Mouse (Mus musculus): Measurements from ENCODE around the gene Upk1a. TPM values are rescaled to one million over a fixed set of nuclear protein-coding genes. Genes with fewer than 3 reads are reported as not detected.

The Upk1a gene
- polyA plus RNA-seq, 1 experiment from 2014 or later = 0.09 TPM

DNA sequence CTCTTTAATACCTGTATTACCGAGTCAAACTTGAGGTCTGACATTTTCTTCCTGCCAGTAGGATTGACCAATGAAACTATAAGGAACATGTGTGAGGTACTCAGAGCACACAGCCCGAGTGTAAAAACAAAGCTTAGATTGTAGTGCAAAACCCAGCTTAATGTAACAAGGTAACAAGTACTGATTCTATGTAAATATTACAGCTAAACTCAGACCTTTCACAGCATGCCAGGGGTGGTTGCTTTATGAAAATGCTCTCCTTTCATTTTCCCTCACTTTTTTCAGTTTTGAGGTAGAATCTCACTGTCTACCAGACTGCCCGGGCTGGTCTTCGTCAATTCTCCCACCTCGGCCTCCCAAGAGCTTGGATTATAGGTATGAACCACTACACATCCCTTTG is 16.6 kb downstream of the Upk1a start:
- no peaks in the 10 kb centered on the region for H3K27me3 ChIP-seq (ENCODE audit: control insufficient read depth, insufficient read depth, low read depth, low read length)
- H3K9ac ChIP-seq (ENCODE audit: low read depth, low read length) = no peak overlapping the region
- H3K4me2 ChIP-seq (ENCODE audit: low read depth, low read length) = no peak overlapping the region
- no peak overlapping the region for H3K27ac ChIP-seq (ENCODE audit: low read length)
- H3K4me3 ChIP-seq (ENCODE audit: low read depth, low read length) = no peak overlapping the region
- no peak for ATAC-seq (ENCODE audit: low read depth)
- H3K4me1 ChIP-seq (ENCODE audit: control insufficient read depth, low read depth, low read length) = peaks cover 12% of the 10 kb centered on the region
- H3K9me3 ChIP-seq (replicated peaks; ENCODE audit: control insufficient read depth, low read length) = no peaks in the 10 kb centered on the region
- 64% methylated on average over 5 of the region's 5 CpGs for WGBS (ENCODE audit: insufficient replicate concordance)
- H3K36me3 ChIP-seq (ENCODE audit: control insufficient read depth, insufficient read depth) = no peaks in the 10 kb centered on the region

GRCm38 (mm10) chr7:30594510-30595024 is 18.1 kb downstream of the Upk1a start:
- ATAC-seq (ENCODE audit: low read depth) = no peak
- Histone ChIP-seq H3K4me3 (ENCODE audit: low read depth, low read length) (no peak overlapping the region), H3K4me2 (ENCODE audit: low read depth, low read length) (no peak overlapping the region), H3K9ac (ENCODE audit: low read depth, low read length) (no peak overlapping the region), H3K9me3 (replicated peaks; ENCODE audit: control insufficient read depth, low read length) (no peaks in the 10 kb centered on the region), H3K4me1 (ENCODE audit: control insufficient read depth, low read depth, low read length) (peaks cover 9% of the 10 kb centered on the region), H3K27ac (ENCODE audit: low read length) (no peak overlapping the region), H3K27me3 (ENCODE audit: control insufficient read depth, insufficient read depth, low read depth, low read length) (no peaks in the 10 kb centered on the region), H3K36me3 (ENCODE audit: control insufficient read depth, insufficient read depth) (no peaks in the 10 kb centered on the region)
- 49% methylated on average over 4 of the region's 4 CpGs for WGBS (ENCODE audit: insufficient replicate concordance)

DNA sequence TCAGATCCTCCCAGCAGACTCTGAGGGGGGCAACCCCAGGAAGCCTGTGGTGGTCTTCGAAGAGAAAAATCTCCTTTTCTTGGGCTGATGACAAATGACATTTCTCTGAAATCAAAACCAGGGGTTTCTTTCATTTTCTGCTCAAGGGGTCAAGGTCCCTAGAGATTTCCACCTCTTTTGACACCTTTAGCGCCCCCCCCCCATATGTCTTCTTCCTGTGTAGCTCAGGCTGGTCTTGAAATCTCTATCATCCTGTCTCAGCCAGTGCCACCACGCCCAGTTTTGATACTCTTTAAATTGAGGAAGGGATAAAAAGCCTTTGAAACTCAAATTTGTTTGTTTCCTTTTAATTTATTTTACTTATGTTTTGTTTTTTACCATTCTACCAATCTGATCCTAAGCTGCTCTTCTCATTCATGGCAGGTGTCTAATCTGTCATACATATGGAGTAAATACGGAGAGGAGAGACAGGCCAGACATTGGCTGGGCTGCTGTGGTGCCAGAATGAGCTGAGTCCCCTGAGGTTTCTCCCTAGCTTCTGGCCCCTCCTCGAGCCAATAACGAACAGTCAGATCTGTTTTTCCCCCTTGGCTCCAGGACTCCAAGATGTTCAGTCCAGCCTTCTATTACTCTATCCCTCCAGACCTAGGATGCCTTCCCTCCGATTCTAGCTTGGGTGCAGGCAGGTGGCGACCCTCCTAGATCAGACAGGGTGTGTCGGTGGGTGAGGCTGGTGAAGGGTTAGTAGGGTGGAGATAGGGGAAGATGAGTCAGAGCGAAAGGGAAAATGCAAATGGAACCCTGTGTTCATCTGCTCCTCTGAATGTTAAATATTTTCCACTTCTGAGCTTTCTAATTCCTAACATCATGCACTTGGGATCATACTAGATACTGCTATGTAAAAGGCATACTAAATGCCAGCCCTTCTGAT is 18.8 kb downstream of the Upk1a start:
- no peaks in the 10 kb centered on the region for H3K9me3 ChIP-seq (replicated peaks; ENCODE audit: control insufficient read depth, low read length)
- H3K9ac ChIP-seq (ENCODE audit: low read depth, low read length) = no peak overlapping the region
- WGBS (ENCODE audit: insufficient replicate concordance) = 52% methylated on average over 10 of the region's 10 CpGs
- H3K36me3 ChIP-seq (ENCODE audit: control insufficient read depth, insufficient read depth) = no peaks in the 10 kb centered on the region
- no peaks in the 10 kb centered on the region for H3K27me3 ChIP-seq (ENCODE audit: control insufficient read depth, insufficient read depth, low read depth, low read length)
- H3K4me3 ChIP-seq (ENCODE audit: low read depth, low read length) = no peak overlapping the region
- H3K4me2 ChIP-seq (ENCODE audit: low read depth, low read length) = no peak overlapping the region
- no peak for ATAC-seq (ENCODE audit: low read depth)
- H3K4me1 ChIP-seq (ENCODE audit: control insufficient read depth, low read depth, low read length) = peaks cover 10% of the 10 kb centered on the region
- no peak overlapping the region for H3K27ac ChIP-seq (ENCODE audit: low read length)

DNA sequence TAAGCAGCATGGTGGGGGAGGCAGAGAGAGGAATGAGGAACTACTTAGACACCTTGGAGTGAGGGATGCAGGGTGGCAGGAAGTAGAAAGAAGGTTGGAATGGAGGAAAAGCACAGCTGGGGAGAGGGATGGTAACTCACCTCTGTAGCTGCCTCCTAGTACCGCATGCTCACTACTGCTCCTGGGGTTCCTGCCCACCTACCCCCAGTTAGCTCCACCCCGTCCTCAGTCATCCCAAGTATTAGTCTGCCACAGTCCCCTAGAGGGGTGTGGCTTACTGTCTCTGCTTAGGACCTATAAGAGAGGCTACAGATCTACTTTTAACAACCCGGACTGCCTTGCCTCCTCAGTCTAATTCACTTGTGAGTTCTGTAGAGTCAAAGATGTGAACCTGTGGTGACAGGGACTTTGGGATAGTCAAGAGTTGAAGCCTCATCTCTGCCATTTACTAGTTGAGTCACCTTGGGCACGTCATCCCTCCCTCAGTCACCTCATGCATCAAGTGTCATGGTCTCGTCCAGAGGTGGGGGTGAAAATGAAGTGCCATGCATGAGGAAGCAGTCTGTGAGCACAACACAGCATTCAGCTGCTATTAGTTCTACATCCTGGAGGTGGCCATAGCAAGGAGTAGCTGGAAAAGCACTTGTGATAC is 19.7 kb downstream of the Upk1a start:
- H3K4me3 ChIP-seq (ENCODE audit: low read depth, low read length) = no peak overlapping the region
- ATAC-seq (ENCODE audit: low read depth) = no peak
- H3K4me2 ChIP-seq (ENCODE audit: low read depth, low read length) = no peak overlapping the region
- H3K9me3 ChIP-seq (replicated peaks; ENCODE audit: control insufficient read depth, low read length) = no peaks in the 10 kb centered on the region
- H3K27ac ChIP-seq (ENCODE audit: low read length) = no peak overlapping the region
- no peak overlapping the region for H3K9ac ChIP-seq (ENCODE audit: low read depth, low read length)
- H3K27me3 ChIP-seq (ENCODE audit: control insufficient read depth, insufficient read depth, low read depth, low read length) = no peaks in the 10 kb centered on the region
- 42% methylated on average over 5 of the region's 5 CpGs for WGBS (ENCODE audit: insufficient replicate concordance)
- no peaks in the 10 kb centered on the region for H3K36me3 ChIP-seq (ENCODE audit: control insufficient read depth, insufficient read depth)
- H3K4me1 ChIP-seq (ENCODE audit: control insufficient read depth, low read depth, low read length) = peaks cover 10% of the 10 kb centered on the region

DNA sequence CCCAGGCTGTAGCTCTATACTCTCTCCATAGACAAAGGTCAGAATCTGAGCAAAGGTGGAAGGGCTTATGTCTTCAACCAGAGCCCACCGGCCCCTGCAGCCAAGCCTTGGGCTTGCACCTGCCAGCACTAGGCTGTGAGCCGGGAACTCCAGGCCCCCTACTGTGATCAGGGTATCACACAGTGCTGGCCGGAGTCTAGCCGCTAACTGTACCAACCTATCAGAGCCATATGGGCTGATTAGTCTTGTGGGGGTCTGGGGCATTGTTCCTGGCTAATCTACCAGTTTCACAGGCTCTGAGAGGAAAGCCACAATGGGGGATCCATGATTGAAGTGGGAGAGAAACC is 21.1 kb downstream of the Upk1a start:
- H3K4me2 ChIP-seq (ENCODE audit: low read depth, low read length) = no peak overlapping the region
- no peak for ATAC-seq (ENCODE audit: low read depth)
- no peak overlapping the region for H3K4me3 ChIP-seq (ENCODE audit: low read depth, low read length)
- no peaks in the 10 kb centered on the region for H3K27me3 ChIP-seq (ENCODE audit: control insufficient read depth, insufficient read depth, low read depth, low read length)
- H3K4me1 ChIP-seq (ENCODE audit: control insufficient read depth, low read depth, low read length) = peaks cover 23% of the 10 kb centered on the region
- H3K9me3 ChIP-seq (replicated peaks; ENCODE audit: control insufficient read depth, low read length) = no peaks in the 10 kb centered on the region
- H3K36me3 ChIP-seq (ENCODE audit: control insufficient read depth, insufficient read depth) = peaks cover 1% of the 10 kb centered on the region
- no peak overlapping the region for H3K27ac ChIP-seq (ENCODE audit: low read length)
- H3K9ac ChIP-seq (ENCODE audit: low read depth, low read length) = no peak overlapping the region
- 79% methylated on average over 4 of the region's 4 CpGs for WGBS (ENCODE audit: insufficient replicate concordance)

DNA sequence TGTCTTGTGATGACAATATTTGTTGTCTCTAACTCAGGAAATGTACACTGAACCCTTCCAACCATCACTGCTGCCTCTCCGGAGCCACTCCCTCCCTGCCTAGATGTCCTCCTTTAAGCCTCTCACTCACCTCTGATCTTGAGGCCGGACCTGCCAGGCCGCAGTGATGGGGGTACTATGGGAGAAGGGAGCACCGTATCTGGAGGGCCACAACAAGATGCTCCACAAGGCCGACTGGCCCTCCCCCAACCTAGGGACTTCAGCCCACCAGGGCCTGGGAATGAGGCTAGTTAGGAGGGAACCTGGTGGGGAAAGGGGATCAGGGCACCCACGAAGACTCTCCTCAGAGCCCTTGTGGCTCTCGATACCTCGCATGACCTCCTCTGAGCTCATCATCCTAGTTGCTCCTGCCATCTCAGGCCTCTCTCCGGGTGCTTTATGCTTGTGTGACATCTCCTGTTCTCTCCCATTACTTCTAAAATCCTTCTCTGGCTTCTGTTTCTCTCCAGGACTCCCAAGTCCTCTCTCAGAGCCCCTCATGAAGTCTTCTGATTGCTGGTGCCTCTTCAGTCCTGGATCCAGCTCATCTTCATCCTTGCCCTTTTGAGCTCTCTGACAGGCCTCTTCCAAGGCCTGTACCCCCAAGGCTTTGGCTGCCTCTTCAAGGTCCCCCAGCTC is 21.6 kb downstream of the Upk1a start:
- WGBS (ENCODE audit: insufficient replicate concordance) = 70% methylated on average over 9 of the region's 9 CpGs
- Histone ChIP-seq H3K27me3 (ENCODE audit: control insufficient read depth, insufficient read depth, low read depth, low read length) (no peaks in the 10 kb centered on the region), H3K9me3 (replicated peaks; ENCODE audit: control insufficient read depth, low read length) (no peaks in the 10 kb centered on the region), H3K4me2 (ENCODE audit: low read depth, low read length) (no peak overlapping the region), H3K4me3 (ENCODE audit: low read depth, low read length) (no peak overlapping the region), H3K4me1 (ENCODE audit: control insufficient read depth, low read depth, low read length) (peaks cover 24% of the 10 kb centered on the region), H3K27ac (ENCODE audit: low read length) (no peak overlapping the region), H3K9ac (ENCODE audit: low read depth, low read length) (no peak overlapping the region), H3K36me3 (ENCODE audit: control insufficient read depth, insufficient read depth) (peaks cover 6% of the 10 kb centered on the region)
- no peak for ATAC-seq (ENCODE audit: low read depth)

DNA sequence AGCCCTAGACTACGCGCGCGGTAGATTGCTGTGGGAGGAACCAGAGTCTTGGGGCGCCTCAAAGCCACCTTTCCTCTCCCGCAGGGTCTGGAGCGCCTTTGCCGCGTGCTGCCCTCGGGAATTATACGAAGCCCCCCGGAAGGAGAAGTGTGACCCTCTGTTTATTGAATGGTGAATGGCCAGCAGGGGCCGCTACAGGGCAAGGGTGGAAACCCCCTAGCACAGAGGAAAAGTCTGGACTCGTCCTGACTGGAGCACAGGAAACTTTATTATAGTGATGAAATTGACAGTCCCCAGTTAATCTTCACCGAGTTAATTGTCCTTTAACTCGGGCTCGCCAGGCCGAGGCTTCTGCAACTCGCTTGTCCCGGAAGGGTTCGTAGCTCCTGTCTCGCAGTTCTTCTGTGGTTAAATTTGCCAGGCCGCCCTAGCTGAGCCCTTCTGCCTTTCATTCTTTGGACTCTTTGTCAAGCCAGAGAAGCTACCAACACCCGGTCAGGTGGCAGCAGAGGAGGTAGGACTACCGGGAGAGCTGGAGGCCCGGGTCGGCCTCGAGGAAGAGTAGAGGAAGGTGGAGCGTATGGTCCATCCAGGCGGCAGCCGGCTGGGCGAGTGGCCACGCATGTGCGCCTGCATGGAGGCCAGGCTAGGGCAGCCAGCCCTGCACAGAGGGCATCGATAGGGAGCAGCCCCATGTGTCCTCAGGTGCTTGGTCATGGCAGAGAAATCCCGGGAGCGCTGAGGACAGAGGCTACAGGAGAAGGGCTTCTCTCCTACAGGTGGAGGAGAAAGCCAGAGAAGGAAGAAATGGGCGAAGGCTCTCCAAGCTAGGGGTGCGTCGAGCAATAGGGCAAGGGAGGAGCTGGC is 23.0 kb downstream of the Upk1a start:
- peak; percentile 33 for ATAC-seq (ENCODE audit: low read depth)
- Histone ChIP-seq H3K27me3 (ENCODE audit: control insufficient read depth, insufficient read depth, low read depth, low read length) (no peaks in the 10 kb centered on the region), H3K4me1 (ENCODE audit: control insufficient read depth, low read depth, low read length) (peaks cover 24% of the 10 kb centered on the region), H3K36me3 (ENCODE audit: control insufficient read depth, insufficient read depth) (peaks cover 20% of the 10 kb centered on the region), H3K4me3 (ENCODE audit: low read depth, low read length) (peak overlapping the region; percentile 95), H3K9ac (ENCODE audit: low read depth, low read length) (peak overlapping the region; percentile 99), H3K9me3 (replicated peaks; ENCODE audit: control insufficient read depth, low read length) (no peaks in the 10 kb centered on the region), H3K4me2 (ENCODE audit: low read depth, low read length) (peak overlapping the region; percentile 93), H3K27ac (ENCODE audit: low read length) (peak overlapping the region; percentile 87)
- WGBS (ENCODE audit: insufficient replicate concordance) = 29% methylated on average over 40 of the region's 40 CpGs

DNA sequence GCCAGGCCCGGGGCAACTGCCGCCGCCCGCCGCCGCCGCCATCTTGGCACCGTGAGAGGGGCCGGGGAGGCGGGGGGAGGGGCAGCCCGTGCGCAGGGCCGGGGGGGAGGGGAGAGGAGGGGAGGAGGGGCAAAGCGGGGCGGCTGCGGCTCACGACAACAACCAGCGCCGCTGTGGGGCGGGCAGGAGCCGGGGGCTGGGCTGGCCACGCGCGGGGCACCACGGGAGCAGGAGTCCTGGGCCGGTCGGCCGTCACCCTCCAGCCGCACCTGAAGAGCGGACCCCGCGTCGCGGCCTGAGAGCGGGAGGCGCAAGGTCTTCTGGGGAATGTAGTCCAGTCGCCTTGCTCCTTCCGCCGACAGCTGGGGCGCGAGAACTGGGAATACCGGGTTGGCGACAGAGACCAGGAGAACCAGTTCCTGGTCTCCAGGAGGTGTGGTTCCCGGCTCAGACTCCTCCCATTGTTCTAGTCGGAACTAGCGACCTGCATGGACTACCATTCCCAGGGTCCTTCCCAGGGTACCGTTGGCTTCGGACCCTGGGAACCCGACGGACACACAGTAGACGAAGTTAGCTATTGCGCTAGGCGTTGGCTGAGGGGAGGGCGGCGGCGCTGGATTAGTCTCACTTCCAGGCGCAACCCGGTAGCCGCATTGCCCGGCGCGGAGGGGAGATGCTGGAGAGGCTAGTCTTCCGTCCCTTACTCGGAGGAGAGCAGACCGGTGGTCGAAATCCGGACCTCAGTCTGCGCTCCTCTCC is 23.8 kb downstream of the Upk1a start, which contains the start of gene Kmt2b:
Gene Kmt2b (minus strand): TSS at position 51 of the 759 bp plus-strand sequence.
- peak within 1 kb of the TSS; percentile 93 for H3K4me2 ChIP-seq (ENCODE audit: low read depth, low read length)
- peaks cover 22% of the 10 kb centered on the region for H3K4me1 ChIP-seq (ENCODE audit: control insufficient read depth, low read depth, low read length)
- H3K27ac ChIP-seq (ENCODE audit: low read length) = peak within 1 kb of the TSS; percentile 87
- H3K27me3 ChIP-seq (ENCODE audit: control insufficient read depth, insufficient read depth, low read depth, low read length) = no peaks in the 10 kb centered on the region
- WGBS (ENCODE audit: insufficient replicate concordance) = under 1% methylated on average over 53 of the region's 68 CpGs
- peaks cover 28% of the 10 kb centered on the region for H3K36me3 ChIP-seq (ENCODE audit: control insufficient read depth, insufficient read depth)
- H3K9me3 ChIP-seq (replicated peaks; ENCODE audit: control insufficient read depth, low read length) = no peaks in the 10 kb centered on the region
- peak within 1 kb of the TSS; percentile 95 for H3K4me3 ChIP-seq (ENCODE audit: low read depth, low read length)
- ATAC-seq (ENCODE audit: low read depth) = peak; percentile 95
- H3K9ac ChIP-seq (ENCODE audit: low read depth, low read length) = peak within 1 kb of the TSS; percentile 99

All from liver, embryonic 16.5 days (tissue).